In the genomic region with DNA sequence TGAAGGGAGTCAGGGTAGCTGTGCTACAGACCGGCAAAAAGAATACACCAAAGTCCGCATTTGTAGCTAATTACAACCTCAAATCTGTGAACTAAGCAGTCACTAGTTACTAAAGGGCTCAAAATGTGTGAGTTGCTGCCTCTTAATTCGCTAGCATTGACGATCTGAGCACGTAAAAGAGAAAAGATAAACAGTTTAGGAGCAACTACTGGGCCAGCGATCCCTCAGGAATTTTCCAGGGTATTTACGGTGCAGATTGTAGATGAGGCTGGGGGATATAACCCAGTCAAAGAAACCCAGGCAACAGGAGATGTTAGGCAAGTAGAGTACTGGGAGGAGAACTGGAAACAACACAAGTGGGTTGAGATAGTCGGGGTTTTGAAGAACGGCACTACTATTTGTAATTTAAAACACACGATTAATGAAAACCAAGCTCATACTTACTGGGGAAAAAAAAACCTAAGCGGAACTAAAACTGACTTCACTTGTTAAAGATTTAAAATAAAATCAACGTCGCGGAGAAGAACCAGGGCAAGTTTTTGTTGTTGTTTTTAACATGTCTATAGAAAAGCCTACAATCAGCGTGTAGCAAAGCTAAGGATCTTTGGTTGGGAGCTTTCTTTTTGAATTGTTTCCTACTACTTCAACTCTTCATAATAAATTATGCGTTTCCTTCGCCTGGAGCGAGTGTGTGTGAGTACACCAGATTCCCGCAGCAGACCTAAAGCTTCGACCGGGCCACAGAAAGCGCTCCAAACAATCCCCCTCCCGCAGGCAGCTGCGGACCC, we compare ENCODE assay signal across 7 mouse cellular contexts.
A peak's percentile ranks its signal among the peaks of the same experiment; 100 is the strongest.
DNase-seq lines count a peak whose midpoint lies in the region; ATAC-seq lines count a peak whose summit lies in the region.

No protein-coding gene starts in this region.

- H3K4me1 ChIP-seq in megakaryocyte, embryonic 14.5 days, result peaks cover 18% of the 10 kb centered on the region
- H3K4me1 ChIP-seq in forebrain, embryonic 11.5 days (replicated peaks; ENCODE audit: control insufficient read depth, insufficient read depth, low read length), result 0 out of 2 replicates have a peak, but pooled peaks cover 2% of the 10 kb centered on the region
- peaks cover 25% of the 10 kb centered on the region for H3K4me1 ChIP-seq in neural tube, embryonic 15.5 days

- peak overlapping the region; percentile 82 for H3K4me2 ChIP-seq in forebrain, embryonic 11.5 days (ENCODE audit: low read depth, low read length, severe bottlenecking)
- peak overlapping the region; percentile 78 for H3K4me2 ChIP-seq in neural tube, embryonic 15.5 days

- H3K4me3 ChIP-seq in megakaryocyte, embryonic 14.5 days (replicated peaks), result peak overlapping the region; percentile 91
- H3K4me3 ChIP-seq in forebrain, embryonic 11.5 days (ENCODE audit: low read depth, low read length), result peak overlapping the region; percentile 75
- H3K4me3 ChIP-seq in neural tube, embryonic 15.5 days (replicated peaks), result peak overlapping the region; percentile 90

- no peaks in the 10 kb centered on the region for H3K9me3 ChIP-seq in megakaryocyte, embryonic 14.5 days
- H3K9me3 ChIP-seq in forebrain, embryonic 11.5 days (ENCODE audit: control insufficient read depth, low read length), result no peaks in the 10 kb centered on the region
- no peaks in the 10 kb centered on the region for H3K9me3 ChIP-seq in neural tube, embryonic 15.5 days (replicated peaks)

- DNase-seq in forebrain, embryonic 11.5 days (ENCODE audit: low spot score), result no peak
- peak; percentile 6 to 28 for DNase-seq in kidney, postnatal 4 days
- no peak for DNase-seq in urinary bladder, postnatal 36 days (ENCODE audit: low spot score in 2 of 2)
- DNase-seq in spleen, postnatal 14 days (ENCODE audit: low spot score in 2 of 2), result no peak

- WGBS in forebrain, embryonic 11.5 days, result under 1% methylated on average over 24 of the region's 24 CpGs
- WGBS in neural tube, embryonic 15.5 days, result under 1% methylated on average over 24 of the region's 24 CpGs

- peak overlapping the region; percentile 81; the same call in 1 of the 2 replicates for H3K27ac ChIP-seq in forebrain, embryonic 11.5 days (ENCODE audit: low read depth, low read length)
- peak overlapping the region; percentile 98 for H3K27ac ChIP-seq in neural tube, embryonic 15.5 days (replicated peaks)

- no peaks in the 10 kb centered on the region for H3K36me3 ChIP-seq in megakaryocyte, embryonic 14.5 days (replicated peaks; ENCODE audit: low read length)
- no peaks in the 10 kb centered on the region for H3K36me3 ChIP-seq in forebrain, embryonic 11.5 days (ENCODE audit: control insufficient read depth, insufficient read depth, low read length)
- H3K36me3 ChIP-seq in neural tube, embryonic 15.5 days, result no peaks in the 10 kb centered on the region

- peaks cover 47% of the 10 kb centered on the region for H3K27me3 ChIP-seq in megakaryocyte, embryonic 14.5 days (replicated peaks)
- H3K27me3 ChIP-seq in forebrain, embryonic 11.5 days (ENCODE audit: control insufficient read depth, insufficient read depth, low read length), result no peaks in the 10 kb centered on the region; the same call in 1 of the 2 replicates
- no peaks in the 10 kb centered on the region for H3K27me3 ChIP-seq in neural tube, embryonic 15.5 days (replicated peaks)

- ATAC-seq in megakaryocyte, adult 5-6 weeks (ENCODE audit: poor library complexity, severe bottlenecking), result no peak
- peak; percentile 6; the same call in 1 of the 2 replicates for ATAC-seq in forebrain, embryonic 11.5 days (replicated peaks; ENCODE audit: low FRiP score)
- no peak for ATAC-seq in neural tube, embryonic 15.5 days (ENCODE audit: low FRiP score)

- H3K9ac ChIP-seq in forebrain, embryonic 11.5 days (ENCODE audit: low read length), result peak overlapping the region; percentile 90
- peak overlapping the region; percentile 95 for H3K9ac ChIP-seq in neural tube, embryonic 15.5 days (replicated peaks)

Comparison
In these comparisons a context has a peak if more than half of its experiments do, and no peak if none do; other contexts are left out.
1. DNase-seq: peak in kidney, postnatal 4 days (2 of 2); none in forebrain, embryonic 11.5 days (single experiment), urinary bladder, postnatal 36 days (0 of 2) and spleen, postnatal 14 days (0 of 2).
2. Peak in every context shown above with its lines, with median percentiles within 50 percentile points of each other: H3K4me3 ChIP-seq.